Comparison of ENCODE assay signal across 18 mouse cellular contexts in the genomic region with DNA sequence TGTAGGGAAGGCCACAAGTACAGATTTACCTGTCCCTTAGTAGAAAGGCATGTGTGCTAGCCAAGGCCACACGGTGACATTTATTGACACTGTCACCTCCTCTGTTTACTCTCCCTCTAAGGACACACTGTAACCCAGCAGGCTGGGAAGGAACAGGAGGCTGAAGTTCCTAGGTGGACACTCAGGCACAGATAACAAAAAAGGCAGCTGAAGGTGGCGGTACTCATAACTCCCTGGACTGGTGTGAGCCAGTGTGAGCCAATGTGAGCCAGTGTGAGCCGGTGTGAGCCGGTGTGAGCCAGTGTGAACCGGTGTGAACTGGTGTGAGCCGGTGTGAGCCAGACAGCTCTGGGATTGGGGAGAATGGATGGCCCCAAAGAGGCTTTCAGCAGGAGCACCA.
DNase-seq lines count a peak whose midpoint lies in the region; ATAC-seq and TF ChIP-seq lines count a peak whose summit lies in the region.
"Had no signal": no experiment of that assay in that cellular context is flagged by ENCODE, and none has a peak within 500 bp of the region (broad histone marks: within the 10 kb centered on the region; RNA-seq: fewer than 3 reads in every experiment).

No protein-coding gene starts in this region.

- TF ChIP-seq POLR2A in ES-Bruce4 (IDR thresholded peaks at IDR 0.05; ENCODE audit: insufficient read depth, low read length): no peak

- no peak for DNase-seq in intestine, embryonic 14.5 days (ENCODE audit: low spot score)
- no peak for DNase-seq in ES-E14 (ENCODE audit: low read depth, low spot score)
- peak; percentile 43 for DNase-seq in liver, embryonic 13.5 days
- DNase-seq in ovary, adult 18-20 months (ENCODE audit: low spot score): no peak
- no peak for DNase-seq in adrenal gland, adult 2 months
- DNase-seq: adrenal gland, postnatal 36 days; cerebellum, postnatal 14 days; gastrocnemius, postnatal 25 days; kidney, postnatal 10 days; retina, postnatal 1 day; thymus, postnatal 14 days had no signal

- no peak for TF ChIP-seq CTCF in intestine, postnatal 0 days (IDR thresholded peaks at IDR 0.05; ENCODE audit: low read depth)
- no peak for TF ChIP-seq CTCF in ES-Bruce4 (IDR thresholded peaks at IDR 0.05; ENCODE audit: low read depth, low read length)

- no peaks in the 10 kb centered on the region for H3K27me3 ChIP-seq in intestine, embryonic 14.5 days (replicated peaks; ENCODE audit: control insufficient read depth, insufficient read depth, low read length)
- H3K27me3 ChIP-seq in intestine, postnatal 0 days (replicated peaks; ENCODE audit: control insufficient read depth, insufficient read depth, low read length): no peaks in the 10 kb centered on the region
- no peaks in the 10 kb centered on the region for H3K27me3 ChIP-seq in ES-Bruce4 (ENCODE audit: control insufficient read depth, insufficient read depth, low read length, poor library complexity, severe bottlenecking)
- peaks cover 11% of the 10 kb centered on the region for H3K27me3 ChIP-seq in liver, embryonic 13.5 days
- H3K27me3 ChIP-seq: heart, embryonic 13.5 days; limb, embryonic 15.5 days had no signal

- H3K4me1 ChIP-seq in intestine, embryonic 14.5 days (replicated peaks; ENCODE audit: control insufficient read depth, insufficient read depth, low read length): no peaks in the 10 kb centered on the region
- H3K4me1 ChIP-seq in intestine, postnatal 0 days (replicated peaks; ENCODE audit: control insufficient read depth, insufficient read depth, low read length): no peaks in the 10 kb centered on the region
- H3K4me1 ChIP-seq in ES-Bruce4 (ENCODE audit: control insufficient read depth, insufficient read depth, low read length): peaks cover 4% of the 10 kb centered on the region
- peaks cover 6 to 14% of the 10 kb centered on the region in 2 experiments for H3K4me1 ChIP-seq in ES-E14 (ENCODE audit: control insufficient read depth in 2 of 2, insufficient read depth in 2 of 2, low read length in 2 of 2, poor library complexity in 1 of 2)
- H3K4me1 ChIP-seq in liver, embryonic 13.5 days (replicated peaks): peaks cover 84% of the 10 kb centered on the region

- no peak overlapping the region for H3K27ac ChIP-seq in intestine, embryonic 14.5 days (ENCODE audit: low read depth)
- no peak overlapping the region for H3K27ac ChIP-seq in intestine, postnatal 0 days (ENCODE audit: low read depth, low read length)
- H3K27ac ChIP-seq in ES-Bruce4 (ENCODE audit: insufficient read depth, low read length): no peak overlapping the region
- H3K27ac ChIP-seq in ES-E14 (ENCODE audit: insufficient read depth, low read depth, low read length, poor library complexity, severe bottlenecking): 0 out of 2 replicates have a peak overlapping the region, but pooled peaks have one; percentile 1
- peak overlapping the region; percentile 98 for H3K27ac ChIP-seq in liver, embryonic 13.5 days
- H3K27ac ChIP-seq: heart, embryonic 13.5 days; hindbrain, postnatal 0 days; limb, embryonic 15.5 days had no signal

- no peak overlapping the region for H3K4me3 ChIP-seq in intestine, embryonic 14.5 days (ENCODE audit: low read depth, low read length)
- H3K4me3 ChIP-seq in intestine, postnatal 0 days (ENCODE audit: low read depth, low read length): no peak overlapping the region
- H3K4me3 ChIP-seq in ES-Bruce4 (ENCODE audit: low read depth, low read length): no peak overlapping the region
- no peak overlapping the region for H3K4me3 ChIP-seq in ES-E14 (ENCODE audit: insufficient read depth in 1 of 2, low read depth in 1 of 2, low read length in 2 of 2, poor library complexity in 1 of 2, severe bottlenecking in 1 of 2)
- H3K4me3 ChIP-seq in liver, embryonic 13.5 days (replicated peaks): peak overlapping the region; percentile 64
- H3K4me3 ChIP-seq: heart, embryonic 13.5 days; limb, embryonic 15.5 days had no signal

- ATAC-seq in intestine, embryonic 14.5 days (replicated peaks; ENCODE audit: low FRiP score, low TSS enrichment, low read depth): peak; percentile 60; the same call in 1 of the 2 replicates
- ATAC-seq in intestine, postnatal 0 days: no peak
- no peak for ATAC-seq in liver, embryonic 13.5 days (ENCODE audit: low read depth)
- ATAC-seq: activated CD4-positive, CD25-positive, alpha-beta regulatory T cell, adult 4 months; CD4-positive, CD25-positive, alpha-beta regulatory T cell, adult 4 months; hindbrain, postnatal 0 days had no signal

- no peak overlapping the region for H3K9ac ChIP-seq in intestine, embryonic 14.5 days (ENCODE audit: low read length)
- H3K9ac ChIP-seq in intestine, postnatal 0 days (ENCODE audit: low read depth, low read length): no peak overlapping the region
- H3K9ac ChIP-seq in ES-Bruce4 (ENCODE audit: low read depth, poor library complexity, severe bottlenecking): no peak overlapping the region
- no peak overlapping the region for H3K9ac ChIP-seq in ES-E14 (ENCODE audit: insufficient read depth, low read depth, low read length, poor library complexity, severe bottlenecking)
- H3K9ac ChIP-seq in liver, embryonic 13.5 days: peak overlapping the region; percentile 71
- H3K9ac ChIP-seq: heart, embryonic 13.5 days; limb, embryonic 15.5 days had no signal

- WGBS in intestine, embryonic 14.5 days: 90% methylated on average over 6 of the region's 6 CpGs
- WGBS in intestine, postnatal 0 days: 78% methylated on average over 6 of the region's 6 CpGs
- 80% methylated on average over 6 of the region's 6 CpGs for WGBS in liver, embryonic 13.5 days (ENCODE audit: insufficient replicate concordance)

- peak; percentile 63; the same call in 1 of the 2 replicates for TF ChIP-seq EP300 in ES-Bruce4 (IDR thresholded peaks at IDR 0.05; ENCODE audit: insufficient read depth, low read depth, low read length)

- H3K36me3 ChIP-seq in intestine, embryonic 14.5 days (ENCODE audit: control insufficient read depth, insufficient read depth, low read length): no peaks in the 10 kb centered on the region
- no peaks in the 10 kb centered on the region for H3K36me3 ChIP-seq in intestine, postnatal 0 days (ENCODE audit: control insufficient read depth, insufficient read depth)
- H3K36me3 ChIP-seq in ES-Bruce4 (ENCODE audit: control insufficient read depth, insufficient read depth, low read length, poor library complexity, severe bottlenecking) (no peaks in the 10 kb centered on the region), ES-E14 (ENCODE audit: control insufficient read depth, insufficient read depth, low read length, poor library complexity, severe bottlenecking) (no peaks in the 10 kb centered on the region)
- no peaks in the 10 kb centered on the region for H3K36me3 ChIP-seq in liver, embryonic 13.5 days
- H3K36me3 ChIP-seq: heart, embryonic 13.5 days; limb, embryonic 15.5 days had no signal

- in situ Hi-C loops in ES-E14 (cut with MboI; ENCODE audit: low sequenced_read_pairs in 2 of 2, unreplicated experiment in 2 of 2): no loop called here

- H3K9me3 ChIP-seq in intestine, embryonic 14.5 days (ENCODE audit: control insufficient read depth, low read length): no peaks in the 10 kb centered on the region
- H3K9me3 ChIP-seq in intestine, postnatal 0 days (ENCODE audit: control insufficient read depth): no peaks in the 10 kb centered on the region
- H3K9me3 ChIP-seq in ES-Bruce4 (replicated peaks; ENCODE audit: control insufficient read depth, insufficient read depth, low read length, poor library complexity, severe bottlenecking) (no peaks in the 10 kb centered on the region), ES-E14 (ENCODE audit: control insufficient read depth, insufficient read depth, low read depth, low read length) (no peaks in the 10 kb centered on the region)
- H3K9me3 ChIP-seq in liver, embryonic 13.5 days (replicated peaks): no peaks in the 10 kb centered on the region
- H3K9me3 ChIP-seq: heart, embryonic 13.5 days; limb, embryonic 15.5 days had no signal

- H3K4me2 ChIP-seq in intestine, embryonic 14.5 days (ENCODE audit: low read length): no peak overlapping the region
- no peak overlapping the region for H3K4me2 ChIP-seq in intestine, postnatal 0 days (replicated peaks; ENCODE audit: low read depth)
- H3K4me2 ChIP-seq in liver, embryonic 13.5 days: peak overlapping the region; percentile 71
- H3K4me2 ChIP-seq: heart, embryonic 13.5 days; limb, embryonic 15.5 days had no signal

TF ChIP-seq in ES-E14, 5 proteins besides CTCF, POLR2A, EP300 and RAD21:
- no peak for TF ChIP-seq ZC3H11A (IDR thresholded peaks at IDR 0.05; ENCODE audit: borderline replicate concordance, low read depth, low read length)
- no peak for TF ChIP-seq CHD2 (IDR thresholded peaks at IDR 0.05; ENCODE audit: low read depth, low read length)
- TF ChIP-seq MAFK (IDR thresholded peaks at IDR 0.05; ENCODE audit: insufficient read depth, low read depth, low read length): no peak
- no peak for TF ChIP-seq HCFC1 (IDR thresholded peaks at IDR 0.05; ENCODE audit: borderline replicate concordance, insufficient read depth, low read length)
- TF ChIP-seq ZNF384 (IDR thresholded peaks at IDR 0.05; ENCODE audit: low read depth, low read length): no peak

Comparison
In these comparisons a context has a peak if more than half of its experiments do, and no peak if none do; other contexts are left out.
1. H3K27ac ChIP-seq: peak in ES-E14 (single experiment) and liver, embryonic 13.5 days (single experiment); none in intestine, embryonic 14.5 days (single experiment), intestine, postnatal 0 days (single experiment) and ES-Bruce4 (single experiment).